Mouse (Mus musculus) heart, embryonic 12.5 days (tissue): ENCODE measurements around the gene Ddx3x. TPM values are rescaled to one million over a fixed set of nuclear protein-coding genes. Genes with fewer than 3 reads are reported as not detected.
"Not testable (repeated sequence)": the region's sequence is repeated elsewhere in the genome, so short reads cannot be mapped to it uniquely, and the experiment has no call there.

ENCODE experiments used
- ATAC-seq: fragments of 200-750 bp; cut with Nextera tagmentation; 2 replicates; pipeline ENCODE4 v1.8.0; 2017; ENCODE audit warnings: moderate TSS enrichment, moderate library complexity; ENCODE audit not compliant: insufficient number of reproducible peaks, low FRiP score
- H3K27ac ChIP-seq: fragments of 300-500 bp; sonication (generic); 2 replicates; pipeline ENCODE4 v1.5.1; 2016; ENCODE audit warnings: mild to moderate bottlenecking, moderate library complexity; ENCODE audit not compliant: poor library complexity, severe bottlenecking
- H3K27me3 ChIP-seq: fragments of 300-500 bp; sonication (generic); replicated peaks from 2 replicates; pipeline ENCODE4 v1.6.1; 2016; ENCODE audit warnings: mild to moderate bottlenecking, moderate library complexity
- H3K36me3 ChIP-seq: fragments of 300-500 bp; sonication (generic); 2 replicates; pipeline ENCODE4 v1.6.1; 2016; ENCODE audit warnings: mild to moderate bottlenecking, moderate library complexity
- H3K4me1 ChIP-seq: fragments of 300-500 bp; sonication (generic); replicated peaks from 2 replicates; pipeline ENCODE4 v1.6.1; 2016; ENCODE audit warnings: mild to moderate bottlenecking
- H3K4me2 ChIP-seq: fragments of 300-500 bp; sonication (generic); 2 replicates; pipeline ENCODE4 v1.6.1; 2016; ENCODE audit warnings: mild to moderate bottlenecking, moderate library complexity
- H3K4me3 ChIP-seq: fragments of 300-500 bp; sonication (generic); 2 replicates; pipeline ENCODE4 v1.5.1; 2016; ENCODE audit warnings: mild to moderate bottlenecking
- H3K9ac ChIP-seq: fragments of 300-500 bp; sonication (generic); 2 replicates; pipeline ENCODE4 v1.6.1; 2016; ENCODE audit warnings: mild to moderate bottlenecking, moderate library complexity
- H3K9me3 ChIP-seq: fragments of 300-500 bp; sonication (generic); replicated peaks from 2 replicates; pipeline ENCODE4 v1.6.1; 2016; ENCODE audit warnings: mild to moderate bottlenecking, moderate library complexity
- WGBS: fragments of 180-500 bp; shearing (Covaris S2); methylation state at CpG from one replicate; pipeline ENCODE4 v1.1.7; 2016; 5-methylcytosine and 5-hydroxymethylcytosine counted together
- polyA plus RNA-seq: library from polyadenylated mRNA; unstranded; fragments of >200 nt; fragmentation: Nextera tagmentation; extraction: Ambion mirVana; gene quantifications from 2 replicates; pipeline ENCODE4 v1.2.1, GENCODE M21; 2016

Gene Ddx3x
- polyA plus RNA-seq, 1 experiment from 2014 or later = 105 TPM

DNA sequence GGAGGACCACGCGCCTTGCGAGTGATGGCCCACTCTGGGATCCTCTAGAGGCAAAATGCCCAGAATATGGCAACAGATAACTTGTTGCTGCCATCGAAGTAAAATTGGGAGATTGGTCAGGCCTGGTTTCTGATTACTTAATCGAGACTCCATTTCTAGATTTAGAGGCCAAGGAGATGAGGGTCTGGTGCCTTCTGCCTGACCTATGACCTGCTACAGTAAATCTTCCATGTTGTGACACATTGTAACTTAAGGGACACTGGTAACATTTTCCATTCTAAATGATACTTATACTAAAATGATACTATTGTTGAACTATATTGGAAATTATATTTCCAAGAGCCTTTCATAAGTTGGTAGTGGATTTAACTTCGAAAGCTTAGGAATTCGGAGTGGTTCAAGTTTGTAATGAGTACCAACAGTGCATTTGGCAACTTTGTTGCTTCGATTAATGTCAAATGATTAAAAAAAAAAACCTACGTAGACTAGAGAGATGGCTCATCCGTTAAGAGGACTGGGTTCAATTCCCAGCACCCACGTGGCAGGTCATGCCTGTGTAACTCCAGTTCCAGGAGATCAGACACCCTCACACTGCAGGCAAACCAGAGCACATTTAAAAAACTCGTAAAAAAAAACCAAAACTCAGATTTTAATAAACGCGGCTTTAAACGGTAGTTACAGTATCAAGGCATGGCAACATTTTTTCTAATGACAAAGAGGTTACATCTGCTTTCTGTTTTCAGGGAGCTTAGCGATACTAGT, 1.5 kb downstream of the Ddx3x start:
- H3K36me3 ChIP-seq = peaks cover 16% of the 10 kb centered on the region
- no peaks in the 10 kb centered on the region for H3K9me3 ChIP-seq
- peak overlapping the region; percentile 98 for H3K4me3 ChIP-seq
- peak overlapping the region; percentile 99 for H3K9ac ChIP-seq
- no peaks in the 10 kb centered on the region for H3K27me3 ChIP-seq
- peak overlapping the region; percentile 100 for H3K27ac ChIP-seq
- no peak for ATAC-seq
- H3K4me1 ChIP-seq = 0 out of 2 replicates have a peak, but pooled peaks cover 6% of the 10 kb centered on the region
- H3K4me2 ChIP-seq = peak overlapping the region; percentile 72
- 11% methylated on average over 16 of the region's 16 CpGs for WGBS

DNA sequence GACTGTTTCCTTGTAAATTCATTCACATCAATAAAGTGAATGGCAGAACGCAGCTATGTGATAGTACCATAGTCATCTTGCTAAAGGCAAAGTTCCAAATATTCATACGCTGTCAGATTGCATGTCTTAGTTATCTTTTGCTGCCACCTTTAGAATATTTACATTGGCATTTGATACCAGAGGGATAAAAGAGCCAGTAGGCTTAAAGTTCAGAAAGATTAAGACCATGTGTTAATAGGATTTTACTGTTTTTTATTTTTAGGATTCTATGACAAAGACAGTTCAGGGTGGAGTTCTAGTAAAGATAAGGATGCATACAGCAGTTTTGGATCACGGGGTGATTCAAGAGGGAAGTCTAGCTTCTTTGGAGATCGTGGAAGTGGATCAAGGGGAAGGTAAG, 5.0 kb downstream of the Ddx3x start:
- Histone ChIP-seq H3K9me3 (no peaks in the 10 kb centered on the region), H3K4me3 (no peak overlapping the region), H3K4me2 (no peak overlapping the region), H3K27ac (no peak overlapping the region), H3K27me3 (no peaks in the 10 kb centered on the region), H3K9ac (no peak overlapping the region), H3K4me1 (0 out of 2 replicates have a peak, but pooled peaks cover 3% of the 10 kb centered on the region), H3K36me3 (peaks cover 40% of the 10 kb centered on the region)
- ATAC-seq = no peak
- 76% methylated on average over 4 of the region's 4 CpGs for WGBS

DNA sequence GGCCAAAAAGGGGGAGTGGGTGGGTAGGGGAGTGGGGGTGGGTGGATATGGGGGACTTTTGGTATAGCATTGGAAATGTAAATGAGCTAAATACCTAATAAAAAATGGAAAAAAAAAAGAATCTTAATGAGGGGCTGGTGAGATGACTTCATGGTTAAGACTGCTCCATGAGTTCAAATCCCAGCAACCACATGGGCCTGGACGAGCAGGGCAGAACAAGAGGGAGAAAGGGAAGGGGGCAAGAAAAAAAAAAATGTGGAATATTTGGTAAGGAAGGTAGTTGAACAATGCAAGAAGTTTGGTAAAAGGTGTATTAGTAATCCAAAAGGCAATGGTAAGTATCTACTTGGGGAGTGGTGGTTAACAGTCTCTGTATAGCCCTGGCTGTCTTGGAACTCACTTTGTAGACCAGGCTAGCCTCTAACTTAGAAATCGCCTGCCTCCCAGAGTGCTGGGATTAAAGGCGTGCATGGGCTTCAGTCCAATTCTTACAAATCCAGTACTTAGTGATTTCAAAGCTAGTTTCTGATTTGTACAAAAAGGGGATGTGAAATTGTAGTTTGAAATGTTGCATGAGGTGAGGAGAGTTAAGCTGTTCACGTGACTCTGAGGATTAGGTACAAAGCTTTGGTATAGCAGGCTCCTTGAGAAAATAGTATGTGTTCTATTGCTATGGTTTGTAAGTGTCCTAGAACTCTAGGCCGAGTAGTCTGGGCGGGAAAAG, 13.9 kb downstream of the Ddx3x start:
- ATAC-seq = no peak
- WGBS = 52% methylated on average over 6 of the region's 6 CpGs
- Histone ChIP-seq H3K9me3 (no peaks in the 10 kb centered on the region), H3K36me3 (peaks cover 21% of the 10 kb centered on the region), H3K27me3 (0 out of 2 replicates have a peak, but pooled peaks cover 3% of the 10 kb centered on the region), H3K4me3 (no peak overlapping the region), H3K27ac (no peak overlapping the region), H3K4me1 (no peaks in the 10 kb centered on the region), H3K9ac (no peak overlapping the region), H3K4me2 (no peak overlapping the region)

DNA sequence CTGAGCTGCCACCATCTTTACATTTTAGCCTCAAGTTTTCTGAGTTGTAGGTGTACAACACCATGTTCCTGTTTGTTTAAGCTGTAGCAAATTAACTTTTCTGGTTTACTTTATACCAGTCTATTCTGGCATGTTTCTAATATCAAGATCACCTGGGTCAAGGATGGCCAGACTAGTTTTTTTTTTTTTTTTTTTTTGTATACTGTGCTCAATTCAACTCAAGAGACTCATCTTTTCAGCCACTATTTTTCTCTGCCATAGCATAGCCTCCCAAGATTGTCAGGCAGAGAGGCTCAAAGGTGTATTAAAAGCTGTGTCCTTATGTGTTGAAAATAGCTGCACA, 14.4 kb downstream of the Ddx3x start:
- no peak overlapping the region for H3K4me2 ChIP-seq
- ATAC-seq = no peak
- H3K4me3 ChIP-seq = no peak overlapping the region
- H3K36me3 ChIP-seq = peaks cover 17% of the 10 kb centered on the region
- 0 out of 2 replicates have a peak, but pooled peaks cover 3% of the 10 kb centered on the region for H3K27me3 ChIP-seq
- no peak overlapping the region for H3K27ac ChIP-seq
- no peaks in the 10 kb centered on the region for H3K4me1 ChIP-seq
- H3K9me3 ChIP-seq = no peaks in the 10 kb centered on the region
- no peak overlapping the region for H3K9ac ChIP-seq

DNA sequence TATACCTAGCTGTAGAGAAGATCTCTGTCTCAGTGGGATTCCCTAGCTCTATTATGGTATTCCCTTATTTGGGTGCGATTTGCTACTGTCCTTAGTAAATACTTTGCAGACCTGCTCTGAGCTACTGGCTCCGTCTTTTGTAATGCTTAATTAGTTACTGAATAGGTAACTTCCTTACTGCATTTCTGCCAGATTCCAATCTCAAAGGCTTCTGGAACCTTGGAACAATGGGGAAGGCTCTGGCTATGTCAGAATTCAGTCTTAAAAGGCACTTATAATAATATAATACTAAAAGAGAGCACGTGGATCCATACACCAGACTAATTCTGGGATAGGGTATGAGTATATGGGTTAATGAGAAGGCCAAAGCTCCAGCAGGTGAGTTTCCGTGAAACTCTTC, 15.5 kb downstream of the Ddx3x start:
- 40% methylated on average over 4 of the region's 4 CpGs for WGBS
- not testable (repeated sequence) for H3K4me3 ChIP-seq, ATAC-seq

DNA sequence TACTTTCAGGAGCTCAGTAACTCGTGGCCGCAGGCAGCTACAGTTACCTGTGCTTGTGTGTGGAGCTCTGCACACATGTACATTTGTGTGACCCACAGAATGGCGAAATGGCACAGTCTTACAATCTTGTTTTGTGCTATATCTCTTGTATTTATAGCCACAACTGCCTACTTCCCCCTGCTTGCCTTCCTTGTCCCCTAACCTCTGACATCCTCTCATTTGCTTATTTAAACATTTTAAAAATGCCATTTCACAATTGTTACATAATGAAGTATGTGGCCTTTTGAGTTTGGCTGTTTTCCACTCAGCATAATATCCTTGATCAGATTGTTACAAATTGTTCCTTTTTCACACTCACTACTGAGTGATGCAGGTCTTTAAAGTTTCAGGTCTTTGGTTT, 25.4 kb downstream of the Ddx3x start:
- 66% methylated on average over 3 of the region's 3 CpGs for WGBS

More for the DNA sequence above, 15.5 kb downstream of the Ddx3x start:
- H3K9ac ChIP-seq, H3K4me1 ChIP-seq, H3K9me3 ChIP-seq, H3K36me3 ChIP-seq, H3K27ac ChIP-seq, H3K4me2 ChIP-seq, H3K27me3 ChIP-seq: not testable (repeated sequence)

DNA sequence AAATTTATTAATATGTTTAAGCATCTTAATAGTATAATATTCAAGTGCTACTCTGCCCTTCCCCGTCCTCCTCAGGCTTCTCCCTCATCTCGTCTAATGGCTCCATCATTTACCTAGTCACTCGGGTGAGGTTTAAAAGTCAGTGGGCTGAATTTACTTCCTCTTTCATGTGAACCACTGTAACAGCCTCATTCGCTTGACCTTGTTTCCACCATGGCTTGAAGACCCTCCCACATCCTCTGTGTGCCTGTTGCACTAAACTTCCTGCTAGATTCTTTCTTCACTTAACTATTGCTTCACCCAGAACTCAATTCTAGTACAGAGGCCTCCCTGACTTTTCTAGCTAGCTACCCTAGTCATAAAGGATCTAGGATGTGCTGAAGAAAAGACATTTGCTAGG, 30.6 kb downstream of the Ddx3x start:
- H3K4me1 ChIP-seq = no peaks in the 10 kb centered on the region
- no peak overlapping the region for H3K9ac ChIP-seq
- no peaks in the 10 kb centered on the region for H3K9me3 ChIP-seq
- no peak overlapping the region for H3K4me2 ChIP-seq
- peaks cover 16% of the 10 kb centered on the region for H3K27me3 ChIP-seq
- H3K4me3 ChIP-seq = no peak overlapping the region
- no peaks in the 10 kb centered on the region for H3K36me3 ChIP-seq
- no peak overlapping the region for H3K27ac ChIP-seq
- WGBS = 72% methylated on average over 4 of the region's 4 CpGs
- ATAC-seq = no peak

More for the DNA sequence above, 25.4 kb downstream of the Ddx3x start:
- H3K9ac ChIP-seq = no peak overlapping the region
- H3K27me3 ChIP-seq = peaks cover 11% of the 10 kb centered on the region
- H3K9me3 ChIP-seq = 0 out of 2 replicates have a peak, but pooled peaks cover 4% of the 10 kb centered on the region
- H3K4me3 ChIP-seq = no peak overlapping the region
- H3K27ac ChIP-seq = no peak overlapping the region
- no peaks in the 10 kb centered on the region for H3K4me1 ChIP-seq
- no peak for ATAC-seq
- H3K36me3 ChIP-seq = no peaks in the 10 kb centered on the region
- H3K4me2 ChIP-seq = no peak overlapping the region

DNA sequence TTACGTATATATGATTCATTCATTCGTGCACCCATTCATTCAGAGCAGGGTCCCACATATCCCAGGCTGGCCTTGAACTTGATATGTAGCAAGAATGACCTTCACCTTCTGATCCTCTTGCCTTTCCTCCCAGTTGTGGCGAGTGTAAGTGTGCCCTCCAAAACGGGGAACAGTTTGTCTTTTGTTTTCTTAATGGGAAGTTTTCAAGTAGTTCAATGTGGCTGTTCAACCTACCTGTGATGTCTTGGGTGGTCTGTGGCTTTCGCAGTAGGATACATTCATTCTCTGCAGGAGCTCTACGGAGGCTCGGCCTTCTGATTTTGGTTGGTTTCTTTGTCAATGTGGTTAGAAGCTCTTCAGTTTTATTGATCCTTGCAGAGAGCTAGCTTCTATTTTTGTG, 48.8 kb downstream of the Ddx3x start:
- ATAC-seq = no peak
- Histone ChIP-seq H3K27me3 (peaks cover 30% of the 10 kb centered on the region), H3K4me3 (no peak overlapping the region), H3K27ac (no peak overlapping the region), H3K4me1 (no peaks in the 10 kb centered on the region), H3K36me3 (no peaks in the 10 kb centered on the region), H3K9ac (no peak overlapping the region), H3K4me2 (no peak overlapping the region), H3K9me3 (no peaks in the 10 kb centered on the region)
- 80% methylated on average over 7 of the region's 7 CpGs for WGBS

Other genes starting within 250 kb of the Ddx3x start
- gene Usp9x, start 209.5 kb upstream of the Ddx3x start, polyA plus RNA-seq = 50.8 and 53.2 TPM in 2 replicates
- 0.05 TPM in 2 replicates for gene Nyx, start 185.1 kb downstream of the Ddx3x start, polyA plus RNA-seq